Mouse (Mus musculus): ENCODE measurements around the gene Txndc12.

Gene Txndc12

DNA sequence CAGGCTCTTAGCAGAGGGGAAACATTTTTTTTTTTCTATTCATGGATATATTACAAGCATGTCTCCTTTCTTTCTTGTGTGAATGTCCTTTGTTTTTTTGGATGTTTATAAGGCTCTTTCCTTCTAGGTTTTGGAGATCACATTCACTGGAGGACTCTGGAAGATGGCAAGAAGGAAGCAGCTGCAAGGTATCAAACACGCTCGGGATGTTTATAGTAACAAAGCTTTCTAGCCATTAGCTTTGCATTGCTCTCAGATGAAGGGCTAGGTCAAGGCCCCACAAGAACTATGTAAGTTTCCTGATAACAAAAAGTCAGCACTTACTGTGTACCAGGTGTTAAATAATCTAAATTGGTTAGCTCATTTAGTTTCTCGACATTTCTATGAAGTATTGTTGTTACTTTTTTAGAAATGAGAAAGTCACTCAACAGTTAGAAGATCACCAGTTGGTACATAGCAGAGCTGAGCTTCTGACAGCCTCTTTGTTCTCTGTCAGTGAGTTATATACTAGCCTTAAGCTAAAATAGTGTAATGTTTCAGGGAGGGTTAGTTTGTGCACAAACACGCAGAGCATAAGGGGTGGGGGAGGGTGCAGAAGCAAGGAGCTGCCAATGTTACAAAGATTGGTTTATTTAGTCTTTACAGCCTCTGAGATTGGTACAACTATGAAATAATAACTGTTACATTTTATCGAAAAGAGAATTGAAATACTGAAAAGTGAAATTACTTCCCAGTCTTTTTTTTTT, 11.6 kb downstream of the Txndc12 start:
- DNase-seq (ENCODE audit: low read depth, low spot score) = no peak

DNA sequence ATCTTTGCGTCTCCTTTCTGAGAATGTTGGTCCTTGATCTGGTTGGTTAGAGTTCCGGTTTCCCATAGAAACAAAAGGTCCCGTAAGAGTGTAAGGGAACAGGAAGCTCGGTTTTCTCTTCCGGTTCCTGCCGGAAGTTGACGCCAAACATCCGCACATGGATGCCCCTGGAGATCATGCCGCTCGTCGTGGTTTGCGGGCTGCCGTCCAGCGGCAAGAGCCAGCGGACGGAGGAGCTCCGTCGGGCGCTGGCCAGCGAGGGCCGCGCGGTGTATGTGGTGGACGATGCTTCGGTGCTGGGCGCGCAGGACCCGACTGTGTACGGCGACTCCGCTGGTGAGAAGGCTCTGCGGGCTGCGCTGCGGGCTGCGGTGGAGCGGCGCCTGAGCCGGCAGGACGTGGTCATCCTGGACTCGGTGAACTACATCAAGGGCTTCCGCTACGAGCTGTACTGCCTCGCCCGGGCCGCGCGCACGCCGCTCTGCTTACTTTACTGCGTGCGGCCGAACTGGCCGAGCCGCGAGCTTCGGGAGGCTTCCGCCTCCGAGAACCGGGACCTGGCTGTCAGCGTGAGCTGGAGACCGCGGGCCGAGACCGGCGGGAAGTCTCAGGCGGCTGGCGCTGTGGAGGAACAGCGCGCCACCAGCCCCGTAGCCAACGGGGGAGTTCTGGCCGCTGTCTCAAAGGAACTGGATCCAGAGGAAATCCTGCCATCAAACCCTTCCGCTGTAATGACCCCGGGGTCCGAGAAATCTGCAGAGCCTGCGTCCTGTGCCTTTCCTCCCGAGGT, 13.5 kb downstream of the Txndc12 start, which contains the start of gene Kti12:
TSS of gene Kti12 (plus strand) at position 71 of the 790 bp plus-strand sequence.
- peak; percentile 91 for DNase-seq (ENCODE audit: low read depth, low spot score)

DNA sequence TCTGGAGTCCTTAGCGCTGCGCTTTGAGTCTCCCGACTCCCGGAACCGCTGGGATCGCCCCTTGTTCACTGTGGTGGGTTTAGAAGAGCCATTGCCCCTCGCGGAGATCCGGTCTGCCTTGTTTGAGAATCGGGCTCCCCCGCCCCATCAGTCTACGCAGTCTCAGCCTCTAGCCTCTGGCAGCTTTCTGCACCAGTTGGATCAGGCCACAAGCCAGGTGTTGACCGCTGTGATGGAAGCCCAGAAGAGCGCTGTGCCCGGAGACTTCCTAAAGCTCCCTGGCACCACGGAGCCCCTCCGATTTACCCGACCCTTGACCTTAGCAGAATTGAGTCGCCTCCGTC, 14.1 kb downstream of the Txndc12 start, which contains the start of gene A730015C16Rik:
TSS of gene A730015C16Rik (minus strand) at position 115 of the 344 bp plus-strand sequence.
- no peak for DNase-seq (ENCODE audit: low read depth, low spot score)

DNA sequence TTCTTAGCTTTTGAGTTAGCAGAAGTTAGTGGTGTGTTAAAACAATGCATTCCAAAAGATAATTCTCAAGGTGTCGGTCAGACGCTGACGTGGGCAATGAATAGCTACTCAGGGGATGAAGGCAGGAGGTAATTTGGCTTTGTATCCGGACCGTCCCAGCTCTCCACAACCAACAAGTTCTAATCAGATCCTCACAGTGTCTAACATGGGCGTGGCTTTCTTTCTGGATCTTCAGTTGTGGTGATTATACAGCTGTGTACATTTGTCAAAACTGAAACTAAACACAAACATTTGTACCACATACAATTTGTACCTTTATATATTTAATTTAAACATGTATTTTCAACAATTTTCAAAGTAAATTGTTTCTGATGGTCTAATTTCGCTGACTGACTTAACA, 32.4 kb downstream of the Txndc12 start:
- no peak for DNase-seq (ENCODE audit: low read depth, low spot score)

DNA sequence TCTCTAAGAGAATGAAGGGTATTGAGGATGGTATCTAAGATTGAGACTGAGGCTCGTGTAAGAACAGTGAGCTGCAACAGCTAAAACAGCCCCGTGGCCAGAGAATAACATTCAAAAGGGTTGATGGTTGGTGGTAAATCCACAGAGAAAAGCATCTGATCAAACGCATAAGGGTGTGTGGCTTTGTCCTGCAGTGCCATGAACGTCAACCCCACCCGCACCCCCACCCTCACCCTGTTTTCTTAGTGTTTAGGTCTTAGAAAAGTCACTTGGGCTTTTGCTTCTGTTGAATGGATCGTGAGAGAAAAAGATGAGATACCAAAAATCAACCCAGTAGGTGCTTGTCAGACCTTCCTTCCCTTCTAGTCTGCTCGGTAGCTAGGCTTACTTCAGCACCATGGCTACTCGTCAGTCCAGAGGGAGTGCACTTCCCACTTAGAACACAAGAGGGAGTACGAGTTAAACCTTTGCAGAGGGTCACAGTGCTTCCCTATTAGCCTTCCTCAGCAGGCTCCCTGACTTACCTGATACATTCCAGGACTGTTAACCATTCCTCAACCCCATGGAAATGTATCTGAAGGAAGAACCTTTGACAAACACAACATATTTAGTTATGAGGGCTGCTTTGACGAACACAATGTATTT, 35.5 kb downstream of the Txndc12 start:
- DNase-seq (ENCODE audit: low read depth, low spot score) = peak; percentile 76

DNA sequence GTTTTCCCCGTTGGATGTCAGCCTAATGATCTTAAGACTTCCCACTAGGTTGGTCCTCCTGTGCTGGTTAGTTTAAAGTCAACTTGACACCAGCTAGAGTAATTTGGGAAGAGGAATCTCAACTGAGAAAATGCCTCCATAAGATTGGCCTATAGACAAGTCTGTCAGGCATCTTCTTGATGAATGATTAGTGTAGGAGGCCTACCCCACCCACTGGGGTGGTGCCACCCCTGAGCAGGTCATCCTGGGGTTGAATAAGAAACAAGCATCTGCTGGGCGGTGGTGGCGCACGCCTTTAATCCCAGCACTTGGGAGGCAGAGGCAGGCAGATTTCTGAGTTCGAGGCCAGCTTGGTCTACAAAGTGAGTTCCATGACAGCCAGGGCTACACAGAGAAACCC, 39.3 kb downstream of the Txndc12 start:
- no peak for DNase-seq (ENCODE audit: low read depth, low spot score)

DNA sequence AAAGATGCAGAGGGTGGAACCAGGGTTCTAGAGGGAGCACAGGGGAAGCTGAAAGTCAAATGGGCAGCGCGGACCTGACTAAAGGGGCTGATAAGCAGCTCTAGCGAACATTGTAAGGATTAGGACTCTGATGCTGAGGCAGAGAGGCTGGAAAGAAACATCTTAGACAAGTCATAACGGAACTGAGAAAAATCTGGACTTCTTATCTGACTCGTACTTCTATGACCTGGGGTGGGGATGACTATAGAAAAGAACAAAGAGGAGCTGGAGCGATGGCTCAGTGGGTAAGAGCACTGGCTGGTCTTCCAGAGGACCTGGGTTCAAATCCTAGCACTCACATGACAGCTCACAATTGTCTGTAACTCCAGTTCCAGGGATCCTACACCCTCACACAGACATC, 43.5 kb downstream of the Txndc12 start:
- no peak for DNase-seq (ENCODE audit: low read depth, low spot score)

DNA sequence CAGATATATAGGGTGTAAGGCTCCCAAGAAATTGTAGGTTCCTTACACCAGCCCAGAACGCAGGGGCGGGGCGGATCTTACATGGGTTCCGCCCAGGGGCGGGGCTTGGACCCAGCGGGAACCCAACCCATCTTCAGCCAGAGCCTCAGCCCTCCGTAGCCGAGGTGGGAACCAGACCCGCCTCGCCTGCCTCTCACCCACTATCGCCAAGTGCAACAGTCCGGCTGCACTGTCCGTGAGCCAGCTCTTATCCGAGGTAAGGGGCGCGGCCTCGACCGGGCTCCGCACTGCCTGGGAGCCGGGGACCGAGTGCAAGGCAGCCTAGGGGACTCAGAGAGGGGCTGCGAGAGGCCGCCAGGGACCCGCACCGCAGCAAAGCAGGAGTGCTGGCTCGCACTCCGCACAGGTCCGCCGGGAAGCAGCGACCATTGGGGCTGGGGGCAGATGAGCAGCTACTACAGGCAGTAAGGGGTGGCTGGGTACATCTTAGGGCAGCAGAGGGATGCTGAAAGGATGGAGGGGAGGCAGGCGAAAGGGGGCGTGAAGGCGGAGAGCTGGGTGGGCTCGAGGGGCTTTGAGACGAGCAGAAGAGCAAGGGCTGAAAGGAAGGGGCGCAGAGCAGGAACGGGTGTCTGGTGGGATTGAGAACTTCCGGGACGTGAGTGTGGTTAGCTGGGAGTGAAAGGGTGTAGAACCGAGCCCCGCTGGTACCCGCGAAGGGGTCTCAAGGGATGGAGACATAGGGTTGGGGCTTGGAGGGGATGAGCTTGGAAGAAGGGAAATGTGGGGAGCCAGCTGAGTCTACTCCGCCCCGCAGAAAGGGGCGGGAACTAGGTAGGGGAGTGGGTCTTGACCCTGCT, 44.8 kb downstream of the Txndc12 start, which contains the start of gene Rab3b:
TSS of gene Rab3b (plus strand) at position 101 of the 860 bp plus-strand sequence.
- DNase-seq (ENCODE audit: low read depth, low spot score) = no peak

DNA sequence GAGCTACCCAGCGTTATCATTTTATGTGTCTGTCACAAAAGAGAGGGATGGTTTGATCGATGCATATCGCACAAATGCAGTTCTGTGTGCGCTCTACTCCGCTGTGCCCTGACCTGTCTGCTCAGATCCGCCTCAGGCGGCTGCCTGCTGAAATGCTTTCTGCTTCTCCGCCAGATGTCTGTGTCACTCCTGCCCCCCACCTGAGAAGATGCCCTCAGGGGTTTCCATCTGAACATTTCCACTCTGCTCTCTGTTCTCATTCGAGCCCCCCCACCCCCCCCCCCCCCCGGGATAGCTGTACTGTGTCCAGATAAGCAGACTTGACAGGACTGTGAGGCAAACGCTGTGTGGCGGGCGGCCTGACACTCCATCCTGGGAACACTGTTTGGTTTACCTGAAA, 49.4 kb downstream of the Txndc12 start:
- no peak for DNase-seq (ENCODE audit: low read depth, low spot score)

DNA sequence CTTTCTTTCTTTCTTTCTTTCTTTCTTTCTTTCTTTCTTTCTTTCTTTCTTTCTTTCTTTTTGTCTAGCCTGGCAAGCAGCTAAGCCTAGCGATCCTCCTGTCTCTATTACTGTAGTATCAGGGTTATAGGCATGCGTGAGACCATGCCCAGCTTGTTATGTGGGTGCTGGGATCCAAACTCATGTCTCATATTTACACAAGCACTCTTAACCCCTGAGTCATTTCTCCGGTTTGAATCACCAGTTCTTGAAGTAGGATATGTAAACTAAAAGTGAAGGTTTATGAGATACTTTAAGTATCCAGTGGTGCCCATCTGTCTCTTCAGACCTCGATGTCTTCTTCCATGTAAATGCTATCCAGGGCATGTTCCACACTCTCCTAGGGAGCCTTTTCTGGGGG, 53.1 kb downstream of the Txndc12 start:
- no peak for DNase-seq (ENCODE audit: low read depth, low spot score)

DNA sequence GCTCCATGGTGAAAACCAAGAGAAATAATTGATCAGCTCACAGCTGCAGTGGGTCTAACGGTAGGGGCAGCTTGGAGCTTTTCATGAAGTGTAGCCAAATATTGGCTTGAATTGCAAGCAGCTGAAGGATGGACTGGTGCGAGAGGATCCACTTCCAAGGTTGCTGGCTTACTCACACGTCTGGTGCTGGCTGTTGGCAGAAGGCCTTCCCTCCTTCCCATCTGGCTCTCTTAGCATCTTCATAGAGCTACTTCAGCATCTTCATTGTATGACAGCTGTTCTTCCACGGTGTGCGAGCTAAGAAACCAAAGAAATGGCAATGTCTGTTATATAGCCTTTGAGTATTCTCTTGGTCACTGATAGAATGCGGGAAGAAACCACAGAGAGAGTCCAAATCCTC, 56.5 kb downstream of the Txndc12 start:
- DNase-seq (ENCODE audit: low read depth, low spot score) = no peak

DNA sequence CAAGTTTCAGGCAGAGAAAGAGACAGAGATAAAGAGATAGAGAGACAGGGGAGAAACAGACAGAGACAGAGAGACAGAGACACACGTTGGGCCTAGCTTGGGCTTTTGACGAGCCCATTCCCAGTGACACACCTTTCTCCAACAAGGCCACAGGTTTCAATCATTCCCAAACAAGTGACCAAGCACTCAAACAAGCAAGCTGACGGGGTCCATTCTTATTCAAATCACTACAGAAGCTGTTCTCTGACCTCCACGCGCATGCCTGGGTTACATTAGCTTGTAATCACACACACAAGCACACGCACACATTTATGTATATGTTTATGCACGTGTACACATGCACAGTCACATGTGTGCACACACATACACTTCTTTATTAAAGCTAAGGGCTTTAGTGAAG, 66.0 kb downstream of the Txndc12 start:
- DNase-seq (ENCODE audit: low read depth, low spot score) = no peak

DNA sequence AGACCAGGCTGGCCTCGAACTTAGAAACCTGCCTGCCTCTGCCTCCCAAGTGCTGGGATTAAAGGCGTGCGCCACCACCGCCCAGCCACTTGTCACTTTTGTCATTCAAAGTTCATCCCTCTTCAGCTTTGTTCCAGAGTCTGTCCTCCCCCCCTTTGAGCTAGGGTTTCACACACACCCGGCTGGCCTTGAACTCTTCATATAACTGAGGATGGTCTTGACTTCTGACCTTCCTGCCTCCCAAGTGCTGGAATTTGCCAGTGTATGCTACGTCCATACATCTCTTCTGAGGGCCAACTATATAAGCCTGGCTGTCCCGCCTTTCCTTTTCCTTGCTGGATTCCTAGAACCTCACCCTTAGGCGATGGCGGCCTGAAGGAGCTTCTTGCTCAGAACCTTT, 68.5 kb downstream of the Txndc12 start:
- DNase-seq (ENCODE audit: low read depth, low spot score) = no peak

DNA sequence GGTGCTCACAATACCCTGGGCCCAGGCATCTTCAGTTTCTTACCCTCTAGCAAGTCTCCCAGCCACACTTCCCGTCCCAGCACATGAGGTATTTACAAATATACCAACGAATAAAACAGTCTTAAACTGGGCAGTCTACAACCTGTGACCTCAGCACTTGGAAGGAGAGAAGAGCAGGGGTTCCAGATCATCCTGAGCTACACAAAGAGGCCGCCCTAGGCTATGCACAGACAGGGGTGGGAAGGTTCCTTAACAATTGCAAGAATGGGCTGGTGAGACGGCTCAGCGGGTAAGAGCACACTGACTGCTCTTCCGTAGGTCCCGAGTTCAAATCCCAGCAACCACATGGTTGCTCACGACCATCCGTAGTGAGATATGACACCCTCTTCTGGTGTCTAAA, 68.9 kb downstream of the Txndc12 start:
- no peak for DNase-seq (ENCODE audit: low read depth, low spot score)

DNA sequence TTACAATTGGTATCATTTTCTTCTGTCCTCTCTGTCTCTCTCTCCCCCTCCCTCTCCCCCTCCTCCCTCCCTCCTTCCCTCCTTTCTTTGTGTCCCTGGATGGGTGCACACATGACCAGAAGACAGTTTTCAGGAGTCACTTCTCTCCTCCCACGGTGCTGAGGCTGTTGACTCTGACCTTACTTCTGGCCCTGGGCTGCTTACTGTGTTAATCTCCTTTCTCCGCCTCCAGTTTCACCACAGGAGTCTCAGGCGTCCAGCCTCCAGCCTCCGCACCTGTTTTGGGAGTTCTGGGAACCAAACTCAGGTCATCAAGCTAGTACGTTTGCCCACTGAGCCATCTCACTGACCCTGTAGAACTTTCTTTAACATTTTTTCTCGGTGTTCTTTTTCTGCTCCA, 69.7 kb downstream of the Txndc12 start:
- no peak for DNase-seq (ENCODE audit: low read depth, low spot score)

DNA sequence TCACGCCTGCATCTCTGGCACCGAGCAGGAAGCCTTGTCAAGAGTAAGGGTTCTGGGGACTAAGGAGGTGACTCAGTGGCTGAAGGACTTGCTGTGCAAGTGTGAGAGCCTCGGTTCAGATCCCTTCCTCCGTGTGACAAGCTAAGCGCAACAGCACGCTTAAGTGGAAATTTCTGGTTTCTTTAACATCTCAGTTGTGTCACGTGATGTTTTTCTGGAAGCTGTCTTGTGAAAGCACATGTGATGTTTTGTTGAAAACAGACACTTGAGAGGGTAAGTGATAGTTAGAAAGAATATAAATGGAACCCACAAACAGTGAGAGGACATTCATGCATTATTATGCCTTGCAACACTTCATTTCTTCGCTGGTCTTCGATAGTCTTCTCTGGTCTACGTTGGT, 70.4 kb downstream of the Txndc12 start:
- no peak for DNase-seq (ENCODE audit: low read depth, low spot score)

DNA sequence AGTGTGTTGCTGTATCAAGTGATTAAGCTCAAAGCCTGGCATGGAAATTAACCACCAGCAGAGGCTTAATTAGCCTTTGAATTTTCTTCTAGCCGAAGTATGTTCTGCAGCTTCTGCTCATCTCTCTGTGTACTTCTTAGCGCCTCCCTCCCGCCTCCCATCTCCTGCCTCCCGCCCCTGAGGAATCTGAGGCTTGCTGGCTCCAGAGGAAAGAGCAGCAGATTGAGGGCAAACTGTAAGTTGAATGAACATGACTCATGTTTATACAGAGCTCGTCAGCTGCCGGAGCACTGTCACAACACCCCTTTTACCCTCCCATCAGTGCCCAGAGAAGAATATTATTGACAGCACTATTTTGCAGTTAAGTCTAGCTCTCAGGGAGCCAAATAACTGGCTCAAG, 71.5 kb downstream of the Txndc12 start:
- DNase-seq (ENCODE audit: low read depth, low spot score) = no peak

DNA sequence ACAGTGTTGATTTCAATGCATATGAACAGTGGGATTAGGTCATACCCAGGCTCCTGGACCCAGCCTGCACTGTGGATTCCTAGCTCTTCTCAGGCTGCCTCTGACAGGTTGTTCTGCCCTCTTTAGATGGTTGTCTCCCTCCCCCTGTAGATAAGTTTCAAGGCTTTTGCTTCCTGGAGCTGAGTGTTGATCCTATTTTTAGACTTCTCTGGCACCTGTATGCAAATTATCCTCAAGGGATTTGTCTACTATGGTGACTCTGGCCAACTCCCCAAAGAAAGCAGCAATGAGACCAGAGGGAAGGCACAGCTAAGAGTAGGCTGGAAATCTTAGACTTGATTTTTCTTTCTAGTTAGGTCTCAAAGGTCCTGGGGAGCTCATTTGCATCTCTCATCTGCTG, 73.1 kb downstream of the Txndc12 start:
- peak; percentile 26 for DNase-seq (ENCODE audit: low read depth, low spot score)

DNA sequence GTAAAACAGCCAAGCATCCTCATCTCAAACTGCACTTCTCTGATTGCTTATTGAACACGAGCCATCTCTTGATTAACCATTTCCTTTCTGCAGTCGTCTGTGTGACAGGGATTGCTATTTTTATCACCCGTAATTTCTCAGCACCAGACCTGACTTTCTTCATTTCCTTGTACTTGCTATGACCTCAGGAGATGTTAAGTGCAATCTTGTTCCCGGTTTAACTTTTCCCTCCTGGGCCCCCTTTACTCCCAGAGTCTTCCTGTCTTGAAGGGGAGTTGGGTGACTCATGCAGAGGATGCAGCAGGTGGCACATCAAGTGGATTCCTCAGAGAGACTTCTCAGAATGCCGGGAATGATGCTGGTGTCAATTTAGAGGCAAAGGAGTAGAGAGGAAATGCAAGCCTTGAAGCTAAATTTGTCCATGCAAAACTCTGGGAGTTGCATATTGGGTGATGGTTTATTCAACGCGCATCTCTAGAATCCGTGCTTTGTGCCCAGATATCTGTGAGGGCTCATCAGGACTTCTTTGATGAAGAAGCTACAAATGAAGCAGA, 75.5 kb downstream of the Txndc12 start:
- DNase-seq (ENCODE audit: low read depth, low spot score) = no peak

All from A20 (cell line).